Mouse (Mus musculus) natural killer cell, adult 2 months (primary cell): ENCODE measurements around the gene Ncoa3.

Experiments used
- DNase-seq, 2 experiments: peaks; one replicate each; pipeline ENCODE4 v3.0.0; 2022; ENCODE audit warnings: low spot score in 2 of 2

Ncoa3 gene

DNA sequence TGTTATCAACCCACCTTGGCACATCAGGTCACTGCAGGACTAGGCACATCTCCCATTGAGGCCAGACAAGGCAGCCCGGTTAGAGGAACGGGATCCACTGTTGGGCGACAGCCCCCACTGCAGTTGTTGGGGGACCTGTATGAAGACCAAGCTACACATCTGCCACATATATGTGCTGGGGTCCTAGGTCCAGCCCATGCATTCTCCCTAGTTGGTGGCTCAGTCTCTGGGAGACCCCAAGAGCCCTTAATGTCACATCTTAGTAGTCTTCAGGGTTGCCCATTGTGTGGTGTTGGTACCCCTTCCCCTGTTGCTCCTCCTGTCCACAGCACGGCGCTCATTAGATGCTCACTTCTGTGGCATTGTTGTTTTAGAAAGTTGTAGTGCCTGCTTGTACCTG lies 40.2 kb downstream of the Ncoa3 start:
- DNase-seq: no peak

DNA sequence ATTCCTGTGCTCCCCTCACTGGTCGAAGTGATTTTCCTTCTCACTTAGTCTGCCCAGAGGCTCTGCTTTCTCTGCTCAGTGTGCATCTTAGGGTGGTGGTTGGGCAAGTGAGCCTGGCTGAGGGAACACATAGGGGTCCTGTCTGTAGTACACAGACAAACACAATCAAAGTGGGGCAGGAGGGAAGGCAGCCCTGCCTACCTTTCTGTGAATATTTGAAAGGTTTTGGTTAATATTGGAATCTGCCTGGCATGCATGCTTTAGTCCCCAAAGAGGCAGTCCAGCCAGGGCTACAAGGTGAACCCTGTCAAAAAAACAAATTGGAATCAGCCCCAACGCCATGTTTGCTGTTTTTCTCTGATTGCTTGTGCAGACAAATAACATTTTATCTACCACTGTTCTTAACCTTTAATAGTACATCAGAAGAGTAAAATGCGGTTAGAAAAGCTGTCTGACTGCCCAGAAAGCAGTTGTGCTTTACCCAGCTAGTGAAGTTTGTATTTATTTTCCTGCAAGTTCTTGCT lies 42.6 kb downstream of the Ncoa3 start:
- DNase-seq: no peak

DNA sequence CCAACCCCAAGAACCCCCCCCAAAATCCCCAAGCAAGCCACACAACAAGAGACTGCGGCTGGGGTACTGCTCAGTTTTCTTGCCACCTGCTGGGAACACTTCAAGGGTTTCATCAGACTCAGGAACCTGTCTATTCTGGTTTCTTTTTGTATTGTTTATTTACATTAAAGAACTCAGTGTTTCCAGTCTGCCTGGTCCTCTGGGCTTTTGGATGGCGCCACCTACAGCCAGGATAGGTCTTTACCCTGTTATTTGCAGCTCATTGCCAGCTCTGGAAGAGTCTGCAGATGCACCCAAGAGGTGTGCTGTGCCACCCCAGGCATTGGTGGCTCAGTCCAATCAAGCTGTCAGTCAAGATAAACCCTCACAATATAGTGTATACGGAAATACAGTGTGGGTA lies 43.3 kb downstream of the Ncoa3 start:
- DNase-seq: peak; percentile 53 to 76

DNA sequence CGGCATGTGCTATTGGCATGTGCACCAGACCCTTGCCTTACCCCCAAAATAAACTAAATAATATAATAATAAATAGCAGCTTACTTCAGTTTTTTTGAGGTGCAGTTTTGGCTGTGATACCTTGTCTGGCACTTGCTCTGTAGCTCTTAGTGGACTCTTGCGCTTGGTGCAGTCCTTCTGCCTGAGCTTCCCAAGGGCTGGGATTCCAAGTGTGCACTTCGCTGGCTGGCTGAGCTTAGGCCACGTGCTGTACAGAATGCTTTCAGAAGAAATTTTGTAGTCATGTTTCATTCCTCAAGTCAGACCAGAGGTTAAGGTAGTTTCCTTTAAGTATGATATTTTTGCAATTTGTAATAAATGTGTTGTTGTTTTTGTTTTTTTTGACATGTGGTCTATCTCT lies 47.2 kb downstream of the Ncoa3 start:
- no peak for DNase-seq

DNA sequence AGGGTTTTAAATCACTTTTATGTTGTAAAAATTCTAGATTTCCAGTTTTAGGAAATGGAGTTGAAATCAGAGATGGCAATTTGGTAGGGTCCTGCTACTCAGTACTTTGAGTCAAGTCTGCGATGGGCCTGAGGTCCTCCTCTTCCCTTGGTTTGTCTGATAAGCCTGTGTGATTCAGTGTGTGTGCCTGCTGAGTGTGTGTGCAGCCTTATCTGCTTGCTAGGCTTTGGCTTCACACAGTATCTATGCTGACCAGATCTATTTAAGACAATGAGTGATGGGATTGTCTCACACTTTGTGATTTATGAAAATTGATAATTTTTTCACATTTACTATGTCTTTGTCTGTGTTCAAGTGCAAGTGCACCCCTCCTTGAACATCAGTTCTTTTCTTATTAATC lies 50.1 kb downstream of the Ncoa3 start:
- DNase-seq: no peak

DNA sequence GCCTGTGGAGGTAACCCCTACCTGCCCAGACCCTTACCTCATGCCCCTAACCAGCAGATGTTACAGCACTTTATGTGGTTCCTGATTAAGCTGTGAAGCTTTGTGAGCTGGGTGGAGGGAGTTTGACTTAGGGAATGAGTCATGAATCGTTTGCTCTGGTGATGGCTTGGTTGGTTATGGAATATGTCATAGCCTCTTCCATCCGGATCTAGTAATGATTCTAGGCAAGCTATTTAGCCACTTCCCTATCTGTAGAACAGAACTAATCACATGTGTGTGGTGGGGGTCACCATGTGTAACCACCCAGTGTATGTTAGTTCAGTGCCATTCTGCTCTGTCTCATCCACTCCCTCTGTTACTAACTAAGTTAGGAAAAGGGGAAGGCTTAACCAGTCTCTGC lies 52.6 kb downstream of the Ncoa3 start:
- DNase-seq: no peak

DNA sequence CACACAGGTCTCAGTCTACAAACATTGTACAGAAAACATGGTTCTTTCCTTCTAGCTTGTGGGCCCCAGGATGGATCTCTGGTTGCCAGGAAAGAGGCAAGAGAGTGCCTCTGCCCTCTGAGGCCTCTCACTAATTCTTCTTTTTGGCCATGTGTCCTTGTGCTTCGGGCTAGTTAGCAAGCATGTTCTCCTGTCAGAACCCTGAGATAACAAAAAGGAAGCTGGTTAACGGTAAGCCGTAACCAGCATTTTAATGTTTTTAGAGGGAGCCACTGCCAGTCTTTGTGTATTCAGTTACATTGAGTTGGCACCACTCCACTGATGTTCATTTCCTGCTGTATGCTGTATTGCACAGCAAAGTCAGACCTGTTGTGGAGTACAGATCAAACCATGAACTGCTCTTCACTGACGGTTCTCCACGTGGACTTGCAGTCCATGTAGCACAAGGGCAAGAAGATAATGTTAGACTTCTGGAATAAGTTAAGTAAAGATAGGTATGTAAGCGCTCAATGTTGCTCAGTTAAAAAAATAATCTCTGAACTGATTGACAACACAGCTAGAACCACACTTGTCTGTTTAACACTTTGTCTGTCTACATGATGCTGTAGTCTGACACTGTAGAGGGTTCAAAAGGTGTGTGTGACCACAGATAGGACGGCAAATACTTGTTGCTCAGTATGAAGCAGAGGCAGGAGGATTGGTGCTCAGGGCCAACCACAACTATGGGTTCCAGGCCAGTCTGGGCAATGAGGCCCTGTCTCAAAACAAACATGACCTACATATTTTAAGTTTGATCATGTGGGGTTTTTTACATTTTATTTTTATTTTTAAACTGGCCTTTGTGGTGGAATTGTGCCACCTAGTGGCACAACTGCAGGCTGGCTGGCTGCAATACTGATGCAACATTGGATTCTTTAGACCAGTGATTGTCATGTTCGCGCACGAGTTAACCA lies 53.4 kb downstream of the Ncoa3 start:
- peak; percentile 50 to 57 for DNase-seq

DNA sequence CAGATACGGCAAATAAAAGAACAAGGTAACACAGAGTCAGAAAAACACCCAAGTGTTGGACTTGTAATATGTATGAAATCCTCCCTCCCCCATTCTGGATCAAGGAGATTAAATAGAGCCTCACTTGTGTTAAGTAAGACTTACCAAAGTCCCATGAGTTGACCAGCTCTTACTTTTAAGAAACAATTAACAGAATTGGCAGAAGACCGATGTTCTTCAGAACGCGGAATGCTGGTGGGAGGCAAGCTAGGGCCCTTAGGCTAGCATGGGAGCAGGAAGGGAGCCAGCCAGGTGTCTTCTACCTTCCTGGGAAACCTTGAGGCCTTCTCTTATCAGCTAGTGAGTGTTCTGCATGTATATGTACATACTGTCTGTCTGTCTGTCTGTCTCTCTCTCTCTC lies 55.5 kb downstream of the Ncoa3 start:
- no peak for DNase-seq

DNA sequence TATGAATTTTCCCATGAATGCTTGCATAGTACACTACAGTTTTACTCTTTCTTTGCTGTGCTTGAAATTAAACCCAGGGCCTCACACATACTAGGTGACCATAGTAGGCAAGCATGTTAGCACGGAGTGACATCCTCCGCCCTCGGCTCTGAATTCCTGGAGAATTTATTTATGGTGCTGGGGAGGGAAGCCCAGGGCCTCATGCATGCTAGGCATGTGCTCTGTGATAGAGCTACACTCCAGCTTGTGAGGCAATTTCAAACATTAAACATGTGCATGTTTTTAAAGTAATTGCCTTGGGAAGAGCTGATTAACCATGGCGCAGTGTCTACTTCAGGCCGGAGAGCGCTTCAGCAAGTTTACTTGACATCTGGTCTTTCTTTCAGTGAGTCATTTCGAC lies 56.4 kb downstream of the Ncoa3 start:
- no peak for DNase-seq

DNA sequence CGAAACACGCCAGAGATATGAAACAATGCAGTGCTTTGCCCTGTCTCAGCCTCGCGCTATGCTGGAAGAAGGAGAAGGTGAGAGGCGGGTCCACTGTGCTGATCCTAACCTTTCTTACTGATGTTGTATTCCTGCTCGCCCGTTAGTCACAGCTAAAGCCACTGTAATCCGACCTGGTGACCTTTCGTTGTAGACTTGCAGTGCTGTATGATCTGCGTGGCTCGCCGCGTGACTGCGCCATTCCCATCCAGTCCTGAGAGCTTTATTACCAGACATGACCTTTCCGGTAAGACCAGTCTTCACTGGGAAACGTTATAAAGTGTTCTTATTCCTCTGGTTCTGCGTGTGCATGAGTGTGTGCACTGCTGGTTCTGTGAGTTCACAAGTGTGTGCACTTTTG lies 59.0 kb downstream of the Ncoa3 start:
- no peak for DNase-seq

DNA sequence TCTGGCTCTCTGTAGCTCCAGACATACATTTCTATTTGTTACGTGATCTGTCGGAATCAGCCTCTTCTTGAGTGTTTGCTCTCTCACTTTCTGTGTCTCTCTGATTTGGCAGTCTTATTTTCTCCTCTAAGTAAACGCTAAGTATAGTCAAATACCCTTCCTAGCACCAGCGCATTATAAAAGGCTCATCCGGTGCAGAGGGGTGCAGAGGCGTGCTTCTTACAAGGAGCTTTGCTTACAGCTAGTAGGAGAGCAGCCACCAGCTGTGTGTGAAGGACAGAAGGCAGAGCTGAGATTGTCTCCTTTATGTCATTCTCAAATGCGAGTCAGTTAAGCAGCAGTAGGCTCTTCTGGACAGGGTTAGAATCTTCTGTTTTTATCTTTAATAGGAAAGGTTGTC lies 59.5 kb downstream of the Ncoa3 start:
- DNase-seq: no peak

DNA sequence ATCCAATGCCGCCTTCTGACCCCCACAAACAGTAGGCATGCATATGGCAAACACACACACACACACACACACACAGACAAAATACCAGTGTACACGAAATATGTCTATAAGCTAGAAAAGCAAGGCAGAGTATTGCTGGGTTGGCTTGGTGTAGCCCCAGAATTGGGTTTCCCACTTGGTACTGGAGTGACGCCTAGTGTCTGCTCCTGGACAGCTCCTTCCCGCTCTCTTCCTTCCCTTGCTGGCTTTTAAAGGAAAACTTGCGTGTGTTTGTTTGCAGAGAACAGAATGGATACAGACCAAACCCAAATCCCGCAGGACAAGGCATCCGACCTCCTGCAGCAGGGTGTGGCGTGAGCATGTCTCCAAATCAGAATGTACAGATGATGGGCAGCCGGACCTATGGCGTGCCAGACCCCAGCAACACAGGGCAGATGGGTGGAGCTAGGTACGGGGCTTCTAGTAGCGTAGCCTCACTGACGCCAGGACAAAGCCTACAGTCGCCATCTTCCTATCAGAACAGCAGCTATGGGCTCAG lies 61.6 kb downstream of the Ncoa3 start:
- no peak for DNase-seq

DNA sequence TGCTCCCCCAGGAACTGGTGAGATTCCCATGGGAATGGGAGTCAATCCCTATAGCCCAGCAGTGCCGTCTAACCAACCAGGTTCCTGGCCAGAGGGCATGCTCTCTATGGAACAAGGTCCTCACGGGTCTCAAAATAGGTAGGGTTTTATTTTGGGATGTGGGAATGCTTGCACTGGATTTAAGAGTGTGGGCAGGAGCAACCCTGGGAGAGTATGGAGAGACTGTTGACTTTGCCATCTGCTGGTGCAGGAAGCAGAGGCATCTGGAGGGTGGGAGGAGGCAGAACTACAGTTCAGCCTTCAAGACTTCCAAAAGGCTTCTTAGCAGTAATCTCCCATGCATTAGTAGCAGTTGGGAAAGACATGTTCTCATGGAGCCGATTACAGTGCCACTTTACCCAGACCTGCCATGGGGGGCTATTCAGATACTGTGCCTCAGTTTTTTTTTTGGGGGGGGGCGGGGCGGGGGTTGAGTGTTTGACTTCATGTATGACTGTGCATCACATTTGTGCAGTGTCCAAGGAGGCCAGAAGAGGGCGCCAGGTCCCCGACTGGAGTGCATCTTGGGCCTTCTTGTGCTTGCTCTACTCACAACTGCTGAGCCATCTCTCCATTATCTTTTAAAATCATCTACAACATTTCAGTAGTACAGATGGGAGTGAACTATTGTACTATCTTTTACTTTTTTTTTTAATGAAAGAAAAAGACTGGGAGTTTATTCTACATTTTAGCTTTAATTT lies 67.4 kb downstream of the Ncoa3 start:
- peak; percentile 45 to 55 for DNase-seq

DNA sequence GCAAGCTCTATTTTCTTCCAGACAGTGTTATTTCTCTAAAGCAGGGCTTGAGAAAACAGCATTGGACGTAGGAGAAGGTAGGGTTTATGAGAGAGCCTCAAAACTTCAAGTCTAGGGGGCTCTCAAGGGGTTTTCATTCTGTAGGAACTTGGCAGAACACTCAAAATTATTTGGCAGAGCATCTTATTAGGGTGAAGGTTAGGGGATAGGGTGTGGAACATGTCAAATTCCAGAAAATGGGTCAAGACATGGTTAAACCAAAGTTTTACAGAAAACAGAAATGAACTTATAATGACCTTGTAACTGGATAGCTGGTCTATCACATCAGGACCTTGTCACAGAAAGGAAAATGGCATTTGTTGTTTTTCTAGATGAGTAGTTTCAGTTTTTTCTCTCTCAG lies 69.6 kb downstream of the Ncoa3 start:
- DNase-seq: no peak

DNA sequence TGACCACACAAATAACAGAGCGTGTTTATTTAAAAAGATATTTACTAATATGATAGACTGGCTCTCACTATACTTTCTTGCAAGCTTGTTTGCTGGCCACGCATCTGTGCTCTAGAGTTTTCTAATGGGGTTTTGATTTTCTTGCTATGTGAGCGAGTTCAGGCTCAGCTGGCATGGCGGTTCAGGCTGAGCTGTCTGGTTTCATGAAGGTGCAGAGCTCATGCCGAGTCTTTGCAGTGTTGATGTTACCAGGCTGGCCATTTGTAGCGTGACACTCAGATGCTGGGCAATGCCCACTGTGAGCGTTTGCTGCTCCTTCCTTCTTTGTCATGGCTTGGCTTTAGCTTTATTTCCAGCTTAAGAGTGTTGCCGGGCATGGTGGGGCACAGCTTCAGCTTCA lies 70.0 kb downstream of the Ncoa3 start:
- no peak for DNase-seq

DNA sequence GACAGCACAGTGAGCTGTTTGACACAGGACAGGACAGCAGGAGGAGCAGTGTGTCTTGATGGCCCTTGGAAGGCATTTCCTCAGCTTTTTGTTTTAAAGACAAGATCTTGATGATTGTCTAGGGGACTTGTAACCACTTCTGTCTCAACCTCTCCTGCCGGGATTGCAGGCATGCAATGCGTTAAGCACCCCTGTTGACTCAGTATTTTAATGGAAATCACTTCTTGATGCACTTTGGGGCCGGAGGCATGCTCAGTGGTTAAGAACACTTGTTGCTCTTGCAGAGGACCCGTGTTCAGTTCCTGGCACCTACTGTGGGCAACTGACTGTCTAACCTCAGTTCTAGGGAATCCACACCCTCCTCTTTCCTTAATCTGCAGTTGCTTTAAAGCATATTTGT lies 74.0 kb downstream of the Ncoa3 start:
- no peak for DNase-seq

DNA sequence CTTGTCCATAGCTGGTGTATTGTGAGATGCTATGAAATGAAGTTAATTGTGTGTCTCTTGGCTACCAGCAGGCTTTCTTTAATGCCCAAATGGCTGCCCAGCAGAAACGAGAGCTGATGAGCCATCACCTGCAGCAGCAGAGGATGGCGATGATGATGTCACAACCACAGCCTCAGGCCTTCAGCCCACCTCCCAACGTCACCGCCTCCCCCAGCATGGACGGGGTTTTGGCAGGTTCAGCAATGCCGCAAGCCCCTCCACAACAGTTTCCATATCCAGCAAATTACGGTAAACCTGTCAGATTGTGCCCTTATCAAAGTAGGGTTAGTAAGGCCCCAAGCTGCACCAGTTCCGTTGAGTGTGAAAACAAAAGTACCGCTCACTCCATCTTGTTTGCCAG lies 75.8 kb downstream of the Ncoa3 start:
- DNase-seq: no peak

DNA sequence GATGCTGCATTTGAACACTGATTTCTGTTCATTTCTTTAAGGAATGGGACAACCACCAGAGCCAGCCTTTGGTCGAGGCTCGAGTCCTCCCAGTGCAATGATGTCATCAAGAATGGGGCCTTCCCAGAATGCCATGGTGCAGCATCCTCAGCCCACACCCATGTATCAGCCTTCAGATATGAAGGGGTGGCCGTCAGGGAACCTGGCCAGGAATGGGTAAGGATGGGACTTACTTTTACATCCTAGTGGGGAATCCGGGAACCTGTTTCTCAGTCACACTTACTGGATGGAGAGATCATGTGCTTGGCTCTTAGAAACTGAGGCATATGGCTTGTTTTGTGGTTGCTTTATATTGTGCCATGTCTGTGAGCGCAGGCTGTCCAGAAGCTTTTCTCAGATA lies 76.7 kb downstream of the Ncoa3 start:
- DNase-seq: no peak

DNA sequence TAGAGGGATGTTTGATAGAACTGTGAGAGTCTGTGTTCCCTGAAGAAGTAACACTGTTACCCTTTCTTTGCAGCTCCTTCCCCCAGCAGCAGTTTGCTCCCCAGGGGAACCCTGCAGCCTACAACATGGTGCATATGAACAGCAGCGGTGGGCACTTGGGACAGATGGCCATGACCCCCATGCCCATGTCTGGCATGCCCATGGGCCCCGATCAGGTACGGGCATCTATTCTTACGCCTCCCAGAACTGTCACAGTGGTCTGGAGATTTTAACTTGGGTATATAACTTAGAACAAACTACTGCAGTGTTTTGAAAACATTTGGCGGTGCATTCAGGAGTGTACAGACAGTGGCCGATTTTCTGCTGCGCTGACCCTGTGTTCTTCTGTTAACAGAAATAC lies 77.3 kb downstream of the Ncoa3 start:
- DNase-seq: no peak

DNA sequence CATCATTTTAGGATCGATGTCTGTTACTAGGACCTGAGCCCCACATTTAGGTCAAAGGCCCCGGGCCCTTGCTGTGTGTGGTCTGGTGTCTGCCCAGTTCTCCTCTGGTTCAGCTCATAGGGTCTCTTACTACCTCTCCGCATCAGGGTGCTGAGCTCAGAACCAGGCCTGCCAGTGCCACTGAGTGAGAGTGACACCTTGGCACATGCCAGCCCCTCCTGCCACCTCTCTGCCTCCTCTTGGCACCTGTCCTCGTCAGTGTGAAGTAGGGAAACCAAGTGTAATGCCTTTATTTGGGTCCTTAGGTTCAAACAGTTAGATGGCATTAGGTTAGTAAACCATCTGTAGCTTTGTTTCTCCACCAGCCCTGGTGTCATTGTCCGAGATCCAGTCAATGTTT lies 79.0 kb downstream of the Ncoa3 start:
- DNase-seq: no peak

DNA sequence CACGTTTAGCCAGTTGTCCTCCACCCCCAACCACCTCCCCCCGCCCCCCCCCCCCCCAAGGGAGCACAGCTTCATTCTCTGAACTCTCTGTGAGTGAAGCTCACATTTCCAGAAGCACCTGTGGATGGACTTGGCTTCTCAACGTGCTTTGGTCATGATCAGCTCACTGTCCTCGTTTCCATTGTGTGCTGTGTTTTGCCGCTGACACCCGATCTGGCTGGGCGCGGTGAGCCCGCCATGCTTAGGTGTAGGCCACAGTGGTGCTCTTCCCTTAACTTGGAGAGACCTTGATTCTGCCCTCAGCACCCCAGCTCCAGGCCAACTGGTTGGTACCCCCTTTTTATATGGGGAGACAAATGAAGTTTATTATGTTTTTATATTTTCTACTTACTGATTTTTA lies 79.5 kb downstream of the Ncoa3 start:
- no peak for DNase-seq

DNA sequence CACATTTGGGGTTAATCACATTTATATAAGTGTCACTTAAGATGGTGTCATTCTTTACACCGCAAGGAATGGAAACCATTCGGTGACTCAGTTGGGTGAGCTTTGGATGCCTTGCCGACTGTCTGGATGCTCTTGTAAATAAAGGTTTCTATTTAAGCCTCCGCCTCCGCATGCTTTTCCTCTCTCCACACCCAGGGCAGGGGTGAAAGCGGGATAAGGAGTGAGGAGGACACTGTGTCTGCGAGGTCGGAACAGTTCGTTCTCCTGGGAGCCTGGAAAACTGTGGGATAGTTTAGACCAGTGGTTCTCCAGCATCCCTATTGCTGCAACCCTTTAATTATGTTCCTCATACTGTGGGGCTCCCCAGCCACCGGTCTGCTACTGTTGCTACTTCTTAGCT lies 80.6 kb downstream of the Ncoa3 start:
- DNase-seq: no peak

DNA sequence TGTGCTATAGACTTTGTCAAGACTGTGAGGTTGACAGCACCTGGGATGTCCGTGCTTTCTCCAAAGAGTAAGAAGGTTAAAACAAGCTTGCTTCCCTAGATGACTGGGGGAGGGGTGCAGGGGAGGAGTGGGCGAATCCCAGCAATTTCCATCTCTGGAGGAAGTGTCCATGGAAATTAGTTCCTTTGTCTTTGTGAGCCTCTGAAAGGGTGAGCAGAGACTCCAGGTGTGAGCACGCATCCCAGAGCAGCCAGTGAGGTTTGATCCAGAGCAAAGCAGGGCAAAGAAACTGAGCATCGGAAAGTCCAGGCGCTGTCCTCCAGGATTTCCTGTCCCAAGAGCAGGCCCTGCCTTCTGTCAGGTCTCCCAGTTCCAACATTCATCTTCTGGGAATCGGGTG lies 81.9 kb downstream of the Ncoa3 start:
- DNase-seq: no peak
